Comparison of ENCODE assay signal across 21 mouse cellular contexts in the genomic region with DNA sequence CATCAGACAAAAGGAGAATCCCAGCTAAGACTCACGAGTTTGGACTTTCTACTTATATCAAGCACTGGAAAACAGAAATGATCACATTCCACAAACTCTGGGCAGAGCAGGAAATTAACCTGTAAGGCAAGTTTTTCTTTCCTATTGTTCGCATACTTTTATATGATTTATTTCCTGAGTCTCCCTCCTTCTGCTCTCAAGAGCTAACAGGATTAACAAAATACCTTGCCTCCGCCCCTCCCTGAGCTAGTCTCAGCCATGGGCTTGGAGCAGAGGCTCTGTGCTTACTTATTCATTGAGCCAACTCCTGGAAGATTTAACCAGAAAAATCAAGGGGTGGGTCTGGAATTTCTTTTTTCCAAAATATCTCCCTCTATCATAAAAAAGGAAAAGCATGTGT.
DNase-seq lines count a peak whose midpoint lies in the region; ATAC-seq and TF ChIP-seq lines count a peak whose summit lies in the region.
"Had no signal": no experiment of that assay in that cellular context is flagged by ENCODE, and none has a peak within 500 bp of the region (broad histone marks: within the 10 kb centered on the region; RNA-seq: fewer than 3 reads in every experiment).

No protein-coding gene starts in this region.

- peaks cover 11% of the 10 kb centered on the region for H3K4me1 ChIP-seq in heart, embryonic 11.5 days (ENCODE audit: control insufficient read depth, insufficient read depth, low read length)
- 0 out of 2 replicates have a peak, but pooled peaks cover 16% of the 10 kb centered on the region for H3K4me1 ChIP-seq in kidney, embryonic 14.5 days (ENCODE audit: control insufficient read depth, insufficient read depth, low read length)
- 0 out of 2 replicates have a peak, but pooled peaks cover 2% of the 10 kb centered on the region for H3K4me1 ChIP-seq in stomach, postnatal 0 days (replicated peaks; ENCODE audit: control insufficient read depth, insufficient read depth)

- intact Hi-C loops in heart, postnatal 36 days (cut with DNase I) = loop anchor here (10.0 kb wide), 1 partner anchor 314 kb away; no protein-coding TSS in a partner anchor

- no peak for ATAC-seq in heart, embryonic 11.5 days (replicated peaks; ENCODE audit: insufficient number of reproducible peaks, low FRiP score, low TSS enrichment)
- no peak for ATAC-seq in kidney, embryonic 14.5 days (ENCODE audit: low FRiP score, low TSS enrichment)
- peak; percentile 54 for ATAC-seq in stomach, postnatal 0 days (ENCODE audit: low FRiP score, low TSS enrichment)
- ATAC-seq: forebrain, postnatal 0 days; midbrain, embryonic 16.5 days had no signal

- H3K36me3 ChIP-seq in heart, embryonic 11.5 days (ENCODE audit: control insufficient read depth, insufficient read depth, low read length) = no peaks in the 10 kb centered on the region
- no peaks in the 10 kb centered on the region for H3K36me3 ChIP-seq in kidney, embryonic 14.5 days (ENCODE audit: control insufficient read depth, insufficient read depth, low read length)
- H3K36me3 ChIP-seq in stomach, postnatal 0 days (ENCODE audit: control insufficient read depth, insufficient read depth, low read length) = no peaks in the 10 kb centered on the region
- H3K36me3 ChIP-seq: hindbrain, embryonic 15.5 days; liver, embryonic 15.5 days had no signal

- 60% methylated on average over 3 of the region's 3 CpGs for WGBS in heart, embryonic 11.5 days (ENCODE audit: insufficient replicate concordance)
- WGBS in kidney, embryonic 14.5 days = 41% methylated on average over 3 of the region's 3 CpGs
- 22% methylated on average over 3 of the region's 3 CpGs for WGBS in stomach, postnatal 0 days

- TF ChIP-seq EP300 in stomach, postnatal 0 days (optimal IDR thresholded peaks at IDR 0.05) = no peak

- H3K4me3 ChIP-seq in heart, embryonic 11.5 days (ENCODE audit: low read depth, low read length) = no peak overlapping the region
- H3K4me3 ChIP-seq in kidney, embryonic 14.5 days (ENCODE audit: low read length) = no peak overlapping the region
- no peak overlapping the region for H3K4me3 ChIP-seq in stomach, postnatal 0 days (ENCODE audit: low read depth, low read length)
- H3K4me3 ChIP-seq: gastrocnemius, adult 2 months; hindbrain, embryonic 15.5 days; liver, embryonic 15.5 days; megakaryocyte, embryonic 14.5 days had no signal

- H3K9ac ChIP-seq in heart, embryonic 11.5 days (ENCODE audit: low read depth, low read length) = 0 out of 2 replicates have a peak overlapping the region, but pooled peaks have one; percentile 10
- no peak overlapping the region for H3K9ac ChIP-seq in kidney, embryonic 14.5 days (ENCODE audit: low read depth, low read length)
- H3K9ac ChIP-seq in stomach, postnatal 0 days (ENCODE audit: low read length) = no peak overlapping the region
- H3K9ac ChIP-seq: forebrain, postnatal 0 days; hindbrain, embryonic 15.5 days; liver, embryonic 15.5 days had no signal

- TF ChIP-seq CTCF in stomach, postnatal 0 days (IDR thresholded peaks at IDR 0.05; ENCODE audit: low read depth) = no peak

- no peak overlapping the region for H3K4me2 ChIP-seq in heart, embryonic 11.5 days
- no peak overlapping the region for H3K4me2 ChIP-seq in kidney, embryonic 14.5 days (replicated peaks; ENCODE audit: low read depth, low read length)
- peak overlapping the region; percentile 11; the same call in 1 of the 2 replicates for H3K4me2 ChIP-seq in stomach, postnatal 0 days (replicated peaks; ENCODE audit: low read depth)
- H3K4me2 ChIP-seq: hindbrain, embryonic 15.5 days; liver, embryonic 15.5 days had no signal

- DNase-seq in heart, postnatal 36 days = no peak
- DNase-seq in kidney, postnatal 25 days = no peak
- peak; percentile 46 for DNase-seq in urinary bladder, postnatal 14 days (ENCODE audit: low spot score)
- no peak for DNase-seq in urinary bladder, postnatal 25 days (ENCODE audit: low spot score)
- peak; percentile 29 for DNase-seq in stomach, postnatal 0 days (ENCODE audit: low spot score)
- no peak for DNase-seq in layer of hippocampus, adult 9-10 months (ENCODE audit: low spot score)
- DNase-seq: cerebellum, postnatal 14 days; forebrain, postnatal 0 days; gastrocnemius, adult 2 months; kidney, adult 18-20 months; left cerebral cortex, postnatal 4 days; retina, postnatal 1 day; right cerebral cortex, postnatal 4 days; thymus, adult 2 months had no signal

- no peak overlapping the region for H3K27ac ChIP-seq in heart, embryonic 11.5 days (ENCODE audit: low read depth, low read length)
- H3K27ac ChIP-seq in kidney, embryonic 14.5 days (ENCODE audit: low read depth, low read length) = peak overlapping the region; percentile 53; the same call in 1 of the 2 replicates
- peak overlapping the region; percentile 72 for H3K27ac ChIP-seq in stomach, postnatal 0 days (replicated peaks)
- H3K27ac ChIP-seq: gastrocnemius, adult 2 months; hindbrain, embryonic 15.5 days; liver, embryonic 15.5 days had no signal

- no peaks in the 10 kb centered on the region for H3K9me3 ChIP-seq in heart, embryonic 11.5 days (replicated peaks; ENCODE audit: control insufficient read depth, low read length)
- H3K9me3 ChIP-seq in kidney, embryonic 14.5 days (ENCODE audit: control insufficient read depth, low read length) = no peaks in the 10 kb centered on the region
- no peaks in the 10 kb centered on the region for H3K9me3 ChIP-seq in stomach, postnatal 0 days (ENCODE audit: control insufficient read depth, low read length)
- H3K9me3 ChIP-seq: hindbrain, embryonic 15.5 days; liver, embryonic 15.5 days; megakaryocyte, embryonic 14.5 days had no signal

- H3K27me3 ChIP-seq in heart, embryonic 11.5 days (ENCODE audit: control insufficient read depth, insufficient read depth, low read length) = no peaks in the 10 kb centered on the region
- no peaks in the 10 kb centered on the region for H3K27me3 ChIP-seq in kidney, embryonic 14.5 days (ENCODE audit: control insufficient read depth, insufficient read depth, low read length)
- H3K27me3 ChIP-seq in stomach, postnatal 0 days (ENCODE audit: control insufficient read depth, insufficient read depth, low read length) = no peaks in the 10 kb centered on the region
- H3K27me3 ChIP-seq: CH12.LX; hindbrain, embryonic 15.5 days had no signal

Comparison
In these comparisons a context has a peak if more than half of its experiments do, and no peak if none do; other contexts are left out.
1. DNase-seq: peak in urinary bladder, postnatal 14 days (single experiment) and stomach, postnatal 0 days (single experiment); none in heart, postnatal 36 days (0 of 2), kidney, postnatal 25 days (0 of 2), urinary bladder, postnatal 25 days (single experiment) and layer of hippocampus, adult 9-10 months (single experiment).